Mouse (Mus musculus): Measurements from ENCODE around the gene Pmpca.

- no peak for TF ChIP-seq POLR2A (IDR thresholded peaks at IDR 0.05; ENCODE audit: low read depth, low read length)
- TF ChIP-seq CTCF (IDR thresholded peaks at IDR 0.05; ENCODE audit: extremely low read depth, insufficient read length, insufficient replicate concordance, low read depth, low read length): no peak
These were observed 47.1 kb upstream of the Pmpca start for GRCm38 (mm10) chr2:26342044-26342443.

Data from small intestine, adult 2 months (tissue).